In genomic region chr14:30533780-30534450, GRCm38 (mm10) we compare ENCODE assay signal across 21 mouse cellular contexts. TPM values are rescaled to one million over a fixed set of nuclear protein-coding genes. Genes with fewer than 3 reads are reported as not detected.
DNase-seq lines count a peak whose midpoint lies in the region; ATAC-seq and TF ChIP-seq lines count a peak whose summit lies in the region.
"Had no signal": no experiment of that assay in that cellular context is flagged by ENCODE, and none has a peak within 500 bp of the region (broad histone marks: within the 10 kb centered on the region; RNA-seq: fewer than 3 reads in every experiment).

No protein-coding gene starts in this region.

- no peak for TF ChIP-seq CTCF in kidney, adult 2 months (conservative IDR thresholded peaks at IDR 0.05; ENCODE audit: insufficient read depth, insufficient read length, low read depth, low read length)
- TF ChIP-seq CTCF in intestine, postnatal 0 days (IDR thresholded peaks at IDR 0.05; ENCODE audit: low read depth): no peak

- H3K9ac ChIP-seq in kidney, embryonic 16.5 days (replicated peaks; ENCODE audit: low read length): no peak overlapping the region
- H3K9ac ChIP-seq in intestine, postnatal 0 days (ENCODE audit: low read depth, low read length): no peak overlapping the region
- H3K9ac ChIP-seq: heart, embryonic 12.5 days; hindbrain, embryonic 14.5 days; lung, embryonic 14.5 days; midbrain, embryonic 12.5 days had no signal

- no peak for ATAC-seq in kidney, embryonic 16.5 days (ENCODE audit: low FRiP score, low TSS enrichment)
- peak; percentile 57 for ATAC-seq in intestine, postnatal 0 days
- ATAC-seq: forebrain, embryonic 14.5 days had no signal

- no peaks in the 10 kb centered on the region; the same call in 1 of the 2 replicates for H3K9me3 ChIP-seq in kidney, embryonic 16.5 days (ENCODE audit: low read length)
- H3K9me3 ChIP-seq in intestine, postnatal 0 days (ENCODE audit: control insufficient read depth): no peaks in the 10 kb centered on the region
- H3K9me3 ChIP-seq: heart, embryonic 12.5 days; midbrain, embryonic 12.5 days had no signal

- intact Hi-C loops in left cerebral cortex, postnatal 10 days (cut with DNase I): no loop called here
- intact Hi-C loops in left cerebral cortex, postnatal 36 days (cut with DNase I): no loop called here

- no peaks in the 10 kb centered on the region for H3K27me3 ChIP-seq in kidney, adult 2 months (replicated peaks; ENCODE audit: control insufficient read depth, insufficient read depth, low read length)
- H3K27me3 ChIP-seq in kidney, embryonic 16.5 days (ENCODE audit: insufficient read depth, low read length): no peaks in the 10 kb centered on the region
- H3K27me3 ChIP-seq in intestine, postnatal 0 days (replicated peaks; ENCODE audit: control insufficient read depth, insufficient read depth, low read length): no peaks in the 10 kb centered on the region
- H3K27me3 ChIP-seq: heart, embryonic 12.5 days; midbrain, embryonic 12.5 days had no signal

- H3K27ac ChIP-seq in kidney, adult 2 months (ENCODE audit: insufficient read depth, low read depth, low read length): peak overlapping the region; percentile 24
- no peak overlapping the region for H3K27ac ChIP-seq in kidney, embryonic 16.5 days (ENCODE audit: low read length)
- no peak overlapping the region for H3K27ac ChIP-seq in intestine, postnatal 0 days (ENCODE audit: low read depth, low read length)
- H3K27ac ChIP-seq: hindbrain, embryonic 14.5 days; kidney, postnatal 0 days; macrophage; midbrain, embryonic 12.5 days had no signal

- no peak overlapping the region for H3K4me2 ChIP-seq in kidney, embryonic 16.5 days (replicated peaks; ENCODE audit: low read depth, low read length)
- no peak overlapping the region for H3K4me2 ChIP-seq in intestine, postnatal 0 days (replicated peaks; ENCODE audit: low read depth)
- H3K4me2 ChIP-seq: heart, embryonic 12.5 days; hindbrain, embryonic 14.5 days; liver, embryonic 11.5 days; lung, embryonic 14.5 days; midbrain, embryonic 12.5 days had no signal

- no peak for TF ChIP-seq POLR2A in kidney, adult 2 months (IDR thresholded peaks at IDR 0.05; ENCODE audit: low read depth, low read length)

- no peak overlapping the region for H3K4me3 ChIP-seq in kidney, adult 2 months (ENCODE audit: insufficient read depth, low read depth, low read length)
- H3K4me3 ChIP-seq in kidney, embryonic 16.5 days (ENCODE audit: low read length): no peak overlapping the region
- H3K4me3 ChIP-seq in intestine, postnatal 0 days (ENCODE audit: low read depth, low read length): no peak overlapping the region
- H3K4me3 ChIP-seq: erythroblast, embryonic 14.5 days; heart, embryonic 12.5 days; midbrain, embryonic 12.5 days had no signal

- H3K4me1 ChIP-seq in kidney, adult 2 months (ENCODE audit: control insufficient read depth, insufficient read depth, low read length): peaks cover 18% of the 10 kb centered on the region
- H3K4me1 ChIP-seq in kidney, embryonic 16.5 days (ENCODE audit: insufficient read depth, low read length): peaks cover 8% of the 10 kb centered on the region; the same call in 1 of the 2 replicates
- H3K4me1 ChIP-seq in intestine, postnatal 0 days (replicated peaks; ENCODE audit: control insufficient read depth, insufficient read depth, low read length): no peaks in the 10 kb centered on the region

- 46% methylated on average over 6 of the region's 6 CpGs for WGBS in kidney, adult 2 months
- 75% methylated on average over 6 of the region's 6 CpGs for WGBS in kidney, embryonic 16.5 days
- 53% methylated on average over 6 of the region's 6 CpGs for WGBS in intestine, postnatal 0 days

- no peaks in the 10 kb centered on the region for H3K36me3 ChIP-seq in kidney, adult 2 months (ENCODE audit: control insufficient read depth, insufficient read depth, low read length)
- no peaks in the 10 kb centered on the region for H3K36me3 ChIP-seq in kidney, embryonic 16.5 days (ENCODE audit: insufficient read depth, low read length)
- H3K36me3 ChIP-seq in intestine, postnatal 0 days (ENCODE audit: control insufficient read depth, insufficient read depth): no peaks in the 10 kb centered on the region

- DNase-seq in kidney, adult 2 months: peak; percentile 82
- peak; percentile 58 for DNase-seq in adrenal gland, postnatal 25 days
- DNase-seq in yolk sac, embryonic 10.5 days (ENCODE audit: low spot score): peak; percentile 59
- DNase-seq in left cerebral cortex, postnatal 10 days (ENCODE audit: extremely low spot score in 1 of 2, low spot score in 2 of 2): no peak
- DNase-seq in left cerebral cortex, postnatal 36 days (ENCODE audit: low spot score in 2 of 2): no peak
- DNase-seq: cerebellum, adult 18-20 months; cerebellum, postnatal 36 days; lung, embryonic 14.5 days; right cerebral cortex, postnatal 4 days; thymus, postnatal 4 days had no signal

RNA-seq across cellular contexts. Expression of gene Tkt, which starts 14.2 kb away (rescaled TPM):
- polyA plus RNA-seq in kidney, adult 2 months (2012; rRNA removed): 393 and 447 TPM in 2 replicates
- polyA plus RNA-seq in kidney, embryonic 16.5 days (2015; fragmentation: Nextera tagmentation; extraction: Ambion mirVana): 314 TPM in 2 replicates
- total RNA-seq in adrenal gland, postnatal 25 days (2021): 920 and 1,133 TPM in 2 replicates
- polyA plus RNA-seq in intestine, postnatal 0 days (2015; fragmentation: Nextera tagmentation; extraction: Ambion mirVana): 174 and 177 TPM in 2 replicates
- total RNA-seq in left cerebral cortex, postnatal 10 days (2021): 100 to 1,000 TPM; 231 TPM
- 100 to 1,000 TPM; 160 to 179 TPM for total RNA-seq in left cerebral cortex, postnatal 36 days (2021)

RNA-seq across cellular contexts. Expression of gene Cacna1d, which starts 42.7 kb away (rescaled TPM):
- 4.0 and 4.9 TPM in 2 replicates for polyA plus RNA-seq in kidney, adult 2 months (2012; rRNA removed)
- polyA plus RNA-seq in kidney, embryonic 16.5 days (2015; fragmentation: Nextera tagmentation; extraction: Ambion mirVana): 3.0 and 3.3 TPM in 2 replicates
- total RNA-seq in adrenal gland, postnatal 25 days (2021): 13.5 and 17.1 TPM in 2 replicates
- polyA plus RNA-seq in intestine, postnatal 0 days (2015; fragmentation: Nextera tagmentation; extraction: Ambion mirVana): 1.5 and 1.7 TPM in 2 replicates
- total RNA-seq in left cerebral cortex, postnatal 10 days (2021): 10 to 100 TPM; 54.4 to 61.1 TPM
- 10 to 100 TPM; 42.7 to 62.0 TPM for total RNA-seq in left cerebral cortex, postnatal 36 days (2021)
- total RNA-seq: MEL had no signal
- polyA plus RNA-seq: erythroblast, embryonic 14.5 days had no signal

RNA-seq across cellular contexts. Expression of gene Dcp1a, which starts 54.6 kb away (rescaled TPM):
- polyA plus RNA-seq in kidney, adult 2 months (2012; rRNA removed): 18.0 and 24.9 TPM in 2 replicates
- 28.3 and 32.1 TPM in 2 replicates for polyA plus RNA-seq in kidney, embryonic 16.5 days (2015; fragmentation: Nextera tagmentation; extraction: Ambion mirVana)
- 30.3 TPM in 2 replicates for total RNA-seq in adrenal gland, postnatal 25 days (2021)
- polyA plus RNA-seq in intestine, postnatal 0 days (2015; fragmentation: Nextera tagmentation; extraction: Ambion mirVana): 5.6 and 6.4 TPM in 2 replicates
- 10 to 100 TPM; 17.4 to 18.2 TPM for total RNA-seq in left cerebral cortex, postnatal 10 days (2021)
- total RNA-seq in left cerebral cortex, postnatal 36 days (2021): 10 to 100 TPM; 18.0 to 20.8 TPM

Comparison
In these comparisons a context has a peak if more than half of its experiments do, and no peak if none do; other contexts are left out.
1. DNase-seq: peak in kidney, adult 2 months (single experiment), adrenal gland, postnatal 25 days (single experiment) and yolk sac, embryonic 10.5 days (single experiment); none in left cerebral cortex, postnatal 10 days (0 of 2) and left cerebral cortex, postnatal 36 days (0 of 2).